Mouse (Mus musculus): ENCODE measurements around the gene Amdhd1. TPM values are rescaled to one million over a fixed set of nuclear protein-coding genes. Genes with fewer than 3 reads are reported as not detected.

Amdhd1 gene
- polyA plus RNA-seq (2014; fragmentation: Nextera tagmentation; extraction: Ambion mirVana) = 0.18 and 0.21 TPM in 2 replicates

GRCm38 (mm10) chr10:93539775-93540430, at the start of gene Amdhd1:
Gene Amdhd1 (minus strand): TSS chr10:93540033.
- H3K4me1 ChIP-seq (ENCODE audit: control insufficient read depth, insufficient read depth, low read length) = peaks cover 6% of the 10 kb centered on the region
- peak within 1 kb of the TSS; percentile 50 for H3K9ac ChIP-seq (ENCODE audit: low read depth, low read length)
- ATAC-seq (ENCODE audit: low read depth) (peak; percentile 97), DNase-seq (ENCODE audit: low spot score) (peak; percentile 91)
- H3K9me3 ChIP-seq (ENCODE audit: control insufficient read depth, low read length) = no peaks in the 10 kb centered on the region
- peak within 1 kb of the TSS; percentile 90 for H3K4me2 ChIP-seq (ENCODE audit: low read depth, low read length)
- H3K27me3 ChIP-seq (replicated peaks; ENCODE audit: control insufficient read depth, insufficient read depth, low read length) = peaks cover 5% of the 10 kb centered on the region; the same call in 1 of the 2 replicates
- H3K4me3 ChIP-seq (ENCODE audit: low read depth, low read length) = peak within 1 kb of the TSS; percentile 42
- WGBS = 3% methylated on average over 34 of the region's 35 CpGs
- no peak within 1 kb of the TSS for H3K27ac ChIP-seq (replicated peaks; ENCODE audit: low read depth, low read length)
- no peaks in the 10 kb centered on the region for H3K36me3 ChIP-seq (ENCODE audit: control insufficient read depth, insufficient read depth, low read length)

GRCm38 (mm10) chr10:93589281-93589848, 49.5 kb upstream of the Amdhd1 start, which contains the start of gene Snrpf:
Gene Snrpf (minus strand): TSS chr10:93589706.
- Histone ChIP-seq H3K4me1 (ENCODE audit: control insufficient read depth, insufficient read depth, low read length) (peaks cover 16% of the 10 kb centered on the region), H3K27ac (replicated peaks; ENCODE audit: low read depth, low read length) (peak within 1 kb of the TSS; percentile 71), H3K9ac (ENCODE audit: low read depth, low read length) (peak within 1 kb of the TSS; percentile 81), H3K36me3 (ENCODE audit: control insufficient read depth, insufficient read depth, low read length) (peaks cover 24% of the 10 kb centered on the region), H3K4me2 (ENCODE audit: low read depth, low read length) (peak within 1 kb of the TSS; percentile 69), H3K27me3 (replicated peaks; ENCODE audit: control insufficient read depth, insufficient read depth, low read length) (no peaks in the 10 kb centered on the region), H3K4me3 (ENCODE audit: low read depth, low read length) (peak within 1 kb of the TSS; percentile 77), H3K9me3 (ENCODE audit: control insufficient read depth, low read length) (no peaks in the 10 kb centered on the region)
- WGBS = under 1% methylated on average over 30 of the region's 63 CpGs
- peak; percentile 95 for DNase-seq (ENCODE audit: low spot score)
- peak; percentile 93 for ATAC-seq (ENCODE audit: low read depth)

GRCm38 (mm10) chr10:93588796-93589195, 49.0 kb upstream of the Amdhd1 start:
- Histone ChIP-seq H3K4me2 (ENCODE audit: low read depth, low read length) (peak overlapping the region; percentile 69), H3K27me3 (replicated peaks; ENCODE audit: control insufficient read depth, insufficient read depth, low read length) (no peaks in the 10 kb centered on the region), H3K4me1 (ENCODE audit: control insufficient read depth, insufficient read depth, low read length) (peaks cover 16% of the 10 kb centered on the region), H3K36me3 (ENCODE audit: control insufficient read depth, insufficient read depth, low read length) (peaks cover 27% of the 10 kb centered on the region), H3K27ac (replicated peaks; ENCODE audit: low read depth, low read length) (peak overlapping the region; percentile 71), H3K4me3 (ENCODE audit: low read depth, low read length) (peak overlapping the region; percentile 77), H3K9me3 (ENCODE audit: control insufficient read depth, low read length) (no peaks in the 10 kb centered on the region), H3K9ac (ENCODE audit: low read depth, low read length) (peak overlapping the region; percentile 81)
- WGBS = 1% methylated on average over 11 of the region's 11 CpGs
- DNase-seq (ENCODE audit: low spot score) = peak; percentile 36
- no peak for ATAC-seq (ENCODE audit: low read depth)

GRCm38 (mm10) chr10:93577271-93577886, 37.5 kb upstream of the Amdhd1 start:
- Histone ChIP-seq H3K4me2 (ENCODE audit: low read depth, low read length) (no peak overlapping the region), H3K36me3 (ENCODE audit: control insufficient read depth, insufficient read depth, low read length) (peaks cover 9% of the 10 kb centered on the region), H3K4me1 (ENCODE audit: control insufficient read depth, insufficient read depth, low read length) (no peaks in the 10 kb centered on the region), H3K4me3 (ENCODE audit: low read depth, low read length) (no peak overlapping the region), H3K9me3 (ENCODE audit: control insufficient read depth, low read length) (no peaks in the 10 kb centered on the region), H3K27me3 (replicated peaks; ENCODE audit: control insufficient read depth, insufficient read depth, low read length) (no peaks in the 10 kb centered on the region), H3K27ac (replicated peaks; ENCODE audit: low read depth, low read length) (no peak overlapping the region), H3K9ac (ENCODE audit: low read depth, low read length) (no peak overlapping the region)
- WGBS = 66% methylated on average over 13 of the region's 13 CpGs
- DNase-seq (ENCODE audit: low spot score) (peak; percentile 85), ATAC-seq (ENCODE audit: low read depth) (no peak; the same call in 1 of the 2 replicates)

DNA sequence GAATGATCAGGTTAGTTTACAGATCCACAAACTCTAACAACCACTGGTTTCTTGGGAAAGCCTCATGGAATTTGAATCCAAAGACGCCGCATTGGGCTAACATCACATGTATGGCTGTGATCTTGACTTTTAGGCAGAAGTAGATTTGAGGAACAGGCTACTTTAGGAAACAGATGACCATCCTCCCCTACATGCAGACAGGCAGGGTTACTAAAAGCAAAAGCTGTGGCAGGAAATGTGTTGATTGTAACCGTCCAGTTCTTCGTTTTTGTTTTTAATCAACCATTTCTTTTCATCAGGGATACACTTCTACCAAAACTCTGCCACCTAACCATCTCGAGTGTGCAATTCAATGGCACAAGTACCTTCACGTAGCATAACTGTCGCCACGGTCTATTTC, 36.1 kb upstream of the Amdhd1 start:
- Histone ChIP-seq H3K4me2 (ENCODE audit: low read depth, low read length) (no peak overlapping the region), H3K9ac (ENCODE audit: low read depth, low read length) (no peak overlapping the region), H3K9me3 (ENCODE audit: control insufficient read depth, low read length) (no peaks in the 10 kb centered on the region), H3K4me3 (ENCODE audit: low read depth, low read length) (no peak overlapping the region), H3K27ac (replicated peaks; ENCODE audit: low read depth, low read length) (no peak overlapping the region), H3K4me1 (ENCODE audit: control insufficient read depth, insufficient read depth, low read length) (no peaks in the 10 kb centered on the region), H3K36me3 (ENCODE audit: control insufficient read depth, insufficient read depth, low read length) (no peaks in the 10 kb centered on the region), H3K27me3 (replicated peaks; ENCODE audit: control insufficient read depth, insufficient read depth, low read length) (no peaks in the 10 kb centered on the region)
- DNase-seq (ENCODE audit: low spot score) (no peak), ATAC-seq (ENCODE audit: low read depth) (no peak)
- WGBS = 89% methylated on average over 8 of the region's 8 CpGs

DNA sequence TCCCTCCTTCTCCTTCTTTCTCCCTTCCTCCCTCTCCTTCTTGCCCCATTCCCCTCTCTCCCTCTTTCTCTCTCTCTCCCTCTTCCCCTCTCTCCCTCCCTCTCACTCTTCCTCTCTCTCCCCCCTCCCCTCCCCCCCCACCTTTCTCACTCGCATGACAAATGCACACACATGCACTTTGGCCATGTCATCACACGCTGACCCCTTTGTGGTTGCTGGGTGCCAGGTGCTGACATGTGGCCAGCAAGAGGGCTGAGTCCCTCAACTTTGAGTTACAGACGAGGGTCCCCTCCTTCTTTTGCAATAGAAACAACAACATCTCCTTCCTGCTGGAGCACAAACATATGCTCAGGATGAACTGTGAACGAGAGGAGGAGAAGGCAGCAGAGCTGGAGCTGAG, 35.1 kb upstream of the Amdhd1 start:
- no peaks in the 10 kb centered on the region for H3K9me3 ChIP-seq (ENCODE audit: control insufficient read depth, low read length)
- DNase-seq (ENCODE audit: low spot score) (no peak), ATAC-seq (ENCODE audit: low read depth) (no peak)
- H3K4me2 ChIP-seq (ENCODE audit: low read depth, low read length) = no peak overlapping the region
- WGBS = 60% methylated on average over 4 of the region's 4 CpGs
- no peak overlapping the region for H3K4me3 ChIP-seq (ENCODE audit: low read depth, low read length)
- H3K27ac ChIP-seq (replicated peaks; ENCODE audit: low read depth, low read length) = no peak overlapping the region
- no peak overlapping the region for H3K9ac ChIP-seq (ENCODE audit: low read depth, low read length)
- H3K4me1 ChIP-seq (ENCODE audit: control insufficient read depth, insufficient read depth, low read length) = no peaks in the 10 kb centered on the region
- H3K36me3 ChIP-seq (ENCODE audit: control insufficient read depth, insufficient read depth, low read length) = no peaks in the 10 kb centered on the region
- no peaks in the 10 kb centered on the region for H3K27me3 ChIP-seq (replicated peaks; ENCODE audit: control insufficient read depth, insufficient read depth, low read length)

DNA sequence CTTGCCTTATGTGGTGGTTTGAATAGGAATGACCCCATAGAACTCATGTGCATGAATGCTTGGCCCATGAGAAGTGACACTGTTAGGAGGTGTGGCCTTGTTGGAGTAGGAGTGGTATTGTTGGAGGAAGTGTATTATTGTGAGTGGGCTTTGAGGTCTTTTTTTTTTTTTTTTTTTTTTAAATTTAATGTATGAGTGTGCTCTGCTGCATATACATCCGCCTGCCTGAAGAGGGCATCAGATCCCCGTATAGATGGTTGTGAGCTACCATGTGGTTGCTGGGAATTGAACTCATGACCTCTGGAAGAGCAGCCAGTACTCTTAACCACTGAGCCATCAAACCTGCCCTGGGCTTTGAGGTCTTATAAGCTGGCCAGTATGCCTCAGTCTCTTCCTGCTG, 32.4 kb upstream of the Amdhd1 start:
- ATAC-seq (ENCODE audit: low read depth) (no peak), DNase-seq (ENCODE audit: low spot score) (no peak)
- Histone ChIP-seq H3K27me3 (replicated peaks; ENCODE audit: control insufficient read depth, insufficient read depth, low read length) (no peaks in the 10 kb centered on the region), H3K4me3 (ENCODE audit: low read depth, low read length) (no peak overlapping the region), H3K4me2 (ENCODE audit: low read depth, low read length) (no peak overlapping the region), H3K4me1 (ENCODE audit: control insufficient read depth, insufficient read depth, low read length) (no peaks in the 10 kb centered on the region), H3K36me3 (ENCODE audit: control insufficient read depth, insufficient read depth, low read length) (no peaks in the 10 kb centered on the region), H3K9me3 (ENCODE audit: control insufficient read depth, low read length) (no peaks in the 10 kb centered on the region), H3K27ac (replicated peaks; ENCODE audit: low read depth, low read length) (no peak overlapping the region), H3K9ac (ENCODE audit: low read depth, low read length) (no peak overlapping the region)
- 60% methylated on average over 2 of the region's 2 CpGs for WGBS

- DNase-seq (ENCODE audit: low spot score) (no peak), ATAC-seq (ENCODE audit: low read depth) (no peak)
- no peaks in the 10 kb centered on the region for H3K27me3 ChIP-seq (replicated peaks; ENCODE audit: control insufficient read depth, insufficient read depth, low read length)
- no peaks in the 10 kb centered on the region for H3K4me1 ChIP-seq (ENCODE audit: control insufficient read depth, insufficient read depth, low read length)
- H3K27ac ChIP-seq (replicated peaks; ENCODE audit: low read depth, low read length) = no peak overlapping the region
- no peaks in the 10 kb centered on the region for H3K36me3 ChIP-seq (ENCODE audit: control insufficient read depth, insufficient read depth, low read length)
- H3K4me2 ChIP-seq (ENCODE audit: low read depth, low read length) = no peak overlapping the region
- no peak overlapping the region for H3K4me3 ChIP-seq (ENCODE audit: low read depth, low read length)
- no peak overlapping the region for H3K9ac ChIP-seq (ENCODE audit: low read depth, low read length)
- WGBS = 84% methylated on average over 6 of the region's 6 CpGs
- no peaks in the 10 kb centered on the region for H3K9me3 ChIP-seq (ENCODE audit: control insufficient read depth, low read length)
These were observed 28.8 kb upstream of the Amdhd1 start for GRCm38 (mm10) chr10:93568671-93569070.

Data from embryonic facial prominence, embryonic 14.5 days (tissue).